Mouse (Mus musculus): ENCODE results near the gene Tspan32.
A peak's percentile ranks its signal among the peaks of the same experiment; 100 is the strongest.

Gene Tspan32

DNA sequence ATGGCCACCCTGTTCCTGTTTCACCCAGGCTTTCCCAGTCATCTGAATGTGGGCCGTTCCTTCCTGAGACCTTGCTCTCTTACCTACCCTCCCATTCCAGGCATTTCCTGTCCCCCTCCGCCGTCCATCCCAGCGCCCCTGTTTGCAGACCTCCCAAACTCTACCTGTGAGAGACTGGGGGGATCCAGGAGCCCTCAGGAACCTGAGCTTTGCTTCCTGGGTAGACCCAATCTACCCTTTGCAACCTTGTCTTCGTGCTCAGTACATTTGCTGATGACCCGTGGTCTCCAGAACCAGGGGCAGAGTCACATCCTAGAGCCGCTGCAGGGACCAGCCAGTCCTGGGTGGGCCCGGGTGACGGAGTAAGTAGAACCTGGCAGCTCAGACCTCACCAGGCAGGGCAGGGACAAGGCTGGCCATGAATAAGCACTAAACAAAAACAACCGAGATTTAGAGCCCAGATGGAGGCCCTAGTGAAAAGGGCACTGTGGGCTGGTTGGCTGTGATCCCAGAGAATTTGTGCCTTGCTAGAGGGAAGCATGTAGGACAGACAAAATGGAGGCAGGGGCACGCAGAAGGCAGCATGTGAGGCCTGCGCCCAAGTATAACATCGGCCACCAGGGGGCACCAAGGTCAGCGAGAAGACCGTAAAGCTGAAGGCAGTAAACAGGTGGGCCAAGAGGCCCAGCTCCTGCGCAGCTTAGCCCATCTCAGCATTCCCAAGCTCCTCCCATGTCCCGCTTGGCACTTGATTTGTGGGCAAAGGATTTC lies 2.9 kb downstream of the Tspan32 start:
- DNase-seq (ENCODE audit: low spot score) = peak; percentile 85

DNA sequence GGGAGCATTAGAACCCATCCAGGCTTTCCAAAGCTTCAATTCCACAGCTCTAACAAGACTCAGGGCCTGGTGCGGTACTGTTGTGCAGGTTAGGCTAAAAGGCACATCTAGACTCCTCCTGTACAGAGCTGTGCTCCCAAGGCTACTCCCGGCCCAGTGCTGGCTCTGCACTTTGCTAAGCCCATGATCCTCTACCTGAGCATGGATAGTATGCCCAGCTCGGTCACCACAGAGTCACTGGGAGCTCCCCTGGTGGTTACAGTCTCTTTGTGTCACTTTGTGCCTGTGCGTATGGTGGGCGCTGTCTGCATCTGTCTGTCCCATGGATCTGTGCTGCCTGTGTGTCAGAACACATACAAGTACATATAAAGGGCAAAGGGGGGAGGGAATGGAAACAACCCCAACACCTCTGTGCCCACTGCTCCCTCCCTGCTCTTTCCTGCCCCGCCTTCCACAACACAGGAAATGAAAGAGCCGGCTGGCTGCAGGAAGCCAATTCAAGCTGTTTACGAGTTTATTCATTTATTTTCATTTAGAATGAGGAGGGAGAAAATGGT lies 3.6 kb downstream of the Tspan32 start:
- no peak for DNase-seq (ENCODE audit: low spot score)

DNA sequence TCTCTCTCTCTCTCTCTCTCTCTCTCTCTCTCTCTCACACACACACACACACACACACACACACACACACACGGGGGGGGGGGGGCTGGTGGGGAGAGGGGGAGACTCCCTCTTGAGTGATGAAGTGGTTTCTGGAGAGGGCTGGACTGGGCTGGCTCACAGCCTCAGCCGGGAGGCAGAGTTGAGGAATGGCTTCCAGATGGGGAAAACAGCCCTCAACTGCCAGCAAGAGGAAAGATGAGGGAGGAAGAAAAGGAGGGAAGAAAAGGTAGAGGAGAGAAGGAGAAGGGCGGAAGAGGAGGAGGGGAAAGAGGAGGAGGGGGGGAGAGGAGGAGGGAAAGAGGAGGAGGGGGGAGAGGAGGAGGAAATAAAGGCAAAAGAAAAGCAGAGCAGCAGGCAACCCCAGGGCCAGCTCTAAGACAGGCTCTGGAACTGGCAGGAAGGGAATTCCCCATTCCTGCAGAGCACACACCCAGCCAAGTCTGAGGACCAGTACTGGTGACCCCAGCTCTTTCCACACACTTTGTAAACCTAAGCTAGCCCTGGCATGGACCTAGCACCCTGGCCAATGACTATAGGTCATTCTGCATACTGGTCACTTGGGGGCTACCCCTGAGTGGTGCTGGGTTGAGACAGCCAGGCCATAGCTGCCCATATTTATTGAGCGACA lies 4.3 kb downstream of the Tspan32 start:
- no peak for DNase-seq (ENCODE audit: low spot score)

GRCm38 (mm10) chr7:143009996-143010395 lies 5.2 kb downstream of the Tspan32 start:
- no peak for DNase-seq (ENCODE audit: low spot score)

DNA sequence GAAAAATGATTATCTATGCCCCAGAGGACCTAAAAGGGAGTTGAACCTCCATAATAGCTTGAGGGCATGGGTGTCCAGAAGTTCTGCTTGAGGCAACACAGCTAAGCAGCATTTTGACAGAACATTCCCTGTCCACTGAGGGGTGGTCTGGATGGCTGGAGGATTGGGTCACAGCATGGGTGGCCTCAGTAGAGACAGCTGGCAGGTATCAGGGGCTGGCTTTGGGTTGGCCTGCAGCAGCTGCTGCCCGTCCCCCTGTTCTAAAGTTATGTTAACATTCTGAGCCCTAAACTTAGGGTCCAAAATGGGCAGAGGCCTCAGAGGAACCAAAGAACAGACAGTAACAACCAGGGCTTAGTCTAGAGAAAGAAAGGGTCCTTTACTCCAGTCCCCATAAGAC lies 6.4 kb downstream of the Tspan32 start:
- DNase-seq (ENCODE audit: low spot score) = no peak

GRCm38 (mm10) chr7:143012230-143012875 lies 7.5 kb downstream of the Tspan32 start:
- no peak for DNase-seq (ENCODE audit: low spot score)

DNA sequence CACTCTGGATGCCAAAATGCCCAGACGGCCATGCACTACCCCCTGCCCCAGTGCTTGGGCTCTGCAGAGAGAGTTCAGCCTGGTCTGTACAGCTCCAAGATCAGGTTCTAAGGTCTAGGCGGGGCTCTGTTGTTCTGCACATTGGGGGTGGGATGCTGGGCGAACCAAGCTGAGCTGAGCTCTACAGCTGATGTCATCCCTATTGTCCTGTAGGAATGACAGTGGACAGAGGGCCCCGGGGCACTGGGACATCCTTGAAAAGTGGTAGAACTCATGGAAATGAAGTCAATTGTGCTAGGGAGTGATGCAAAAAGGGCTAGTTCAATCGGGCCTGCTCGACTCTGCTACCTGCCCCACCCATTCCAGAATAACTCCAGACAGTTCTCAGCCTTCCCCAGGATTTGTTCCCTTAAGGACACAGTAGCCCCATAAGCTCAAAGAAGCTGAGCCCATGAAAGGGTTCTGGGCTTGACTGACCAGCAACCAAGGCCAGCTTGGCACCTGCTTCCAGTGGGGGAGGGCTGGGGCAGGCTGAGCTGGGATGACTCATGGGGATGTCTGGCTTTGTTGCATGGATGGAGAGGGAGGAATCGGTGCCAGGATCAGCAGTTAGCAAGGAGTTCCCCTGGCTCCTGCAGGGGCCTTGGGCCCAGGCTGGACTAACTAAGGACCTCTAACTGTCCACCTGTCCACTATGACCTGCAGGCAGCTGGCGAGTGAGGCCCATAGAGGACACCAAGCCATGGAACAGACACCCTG lies 8.8 kb downstream of the Tspan32 start:
- DNase-seq (ENCODE audit: low spot score) = peak; percentile 71

DNA sequence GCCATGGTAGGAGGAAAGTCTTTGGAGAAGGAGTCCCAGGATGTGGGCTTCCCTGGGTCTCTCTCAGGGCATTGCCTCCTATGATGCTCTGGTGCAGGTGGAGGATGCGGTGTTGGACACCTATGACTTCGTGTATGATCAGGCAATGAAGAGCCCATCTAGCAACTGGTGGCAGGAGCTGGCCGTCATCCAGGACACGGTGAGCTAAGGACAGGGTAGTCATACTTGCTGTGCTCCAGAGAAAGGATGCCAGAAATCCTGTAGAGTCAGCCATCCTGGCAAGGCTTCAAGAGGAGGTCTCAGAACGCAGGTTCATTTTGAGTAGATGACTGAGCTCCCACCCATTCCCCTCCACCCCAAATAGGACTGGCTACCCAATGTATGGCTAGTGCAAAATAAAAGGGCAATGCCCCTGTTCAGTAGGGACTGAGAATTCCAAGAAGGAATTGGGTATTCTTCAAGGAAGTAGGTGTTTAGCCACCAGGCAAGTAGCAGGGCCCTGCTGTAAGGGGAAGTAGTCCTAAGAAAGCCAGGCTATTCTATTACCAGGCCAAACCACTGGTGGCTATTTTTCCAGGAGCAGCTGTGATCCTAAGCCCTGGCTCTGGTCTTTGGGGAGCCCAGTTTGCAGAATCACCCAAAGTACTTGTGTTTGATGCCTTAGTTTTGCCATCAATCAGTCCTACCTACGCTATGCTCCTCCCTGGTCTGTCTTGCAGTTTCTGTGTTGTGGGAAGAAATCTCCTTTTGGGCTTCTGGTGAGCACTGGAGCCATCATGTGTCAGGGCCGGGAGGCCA lies 10.2 kb downstream of the Tspan32 start:
- no peak for DNase-seq (ENCODE audit: low spot score)

- DNase-seq (ENCODE audit: low spot score) = peak; percentile 39
These were observed 11.0 kb downstream of the Tspan32 start for GRCm38 (mm10) chr7:143015755-143016423.

DNA sequence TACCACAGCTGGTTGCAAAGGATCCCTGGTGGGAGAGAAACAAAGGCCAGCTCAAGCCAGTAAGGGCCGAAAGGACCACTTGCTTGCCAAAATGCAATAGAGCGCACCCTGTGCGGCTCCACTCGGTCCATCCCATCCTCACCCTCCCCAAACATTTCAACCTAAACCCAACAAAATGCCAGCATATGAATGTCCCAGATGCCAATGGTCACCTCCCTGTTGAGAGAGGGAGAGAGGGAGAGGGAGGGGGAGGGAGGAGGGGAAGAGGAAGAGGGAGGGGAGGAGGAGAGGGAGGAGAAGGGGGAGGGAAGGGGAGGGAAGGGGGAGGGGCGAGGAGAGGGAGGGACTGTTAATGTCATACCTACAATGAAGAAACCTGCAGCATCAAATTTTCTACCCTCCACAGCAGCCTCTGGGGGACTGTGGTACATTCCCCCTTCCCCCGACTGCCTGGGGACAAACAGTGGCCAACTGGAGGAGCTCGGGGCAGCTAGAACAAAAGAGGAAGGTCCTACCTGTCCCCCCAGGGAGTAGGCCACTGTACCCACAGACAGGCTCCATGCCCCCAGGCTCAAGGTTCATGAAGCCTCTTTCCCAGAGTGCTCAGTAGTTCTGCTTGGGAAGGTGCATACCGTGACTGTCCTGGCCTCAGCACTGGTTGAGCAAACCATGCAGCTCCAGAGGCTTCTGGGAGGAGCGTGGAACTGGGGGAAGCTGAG lies 11.7 kb downstream of the Tspan32 start:
- DNase-seq (ENCODE audit: low spot score) = no peak

- DNase-seq (ENCODE audit: low spot score) = no peak
These were observed 12.3 kb downstream of the Tspan32 start for GRCm38 (mm10) chr7:143017181-143017580.

DNA sequence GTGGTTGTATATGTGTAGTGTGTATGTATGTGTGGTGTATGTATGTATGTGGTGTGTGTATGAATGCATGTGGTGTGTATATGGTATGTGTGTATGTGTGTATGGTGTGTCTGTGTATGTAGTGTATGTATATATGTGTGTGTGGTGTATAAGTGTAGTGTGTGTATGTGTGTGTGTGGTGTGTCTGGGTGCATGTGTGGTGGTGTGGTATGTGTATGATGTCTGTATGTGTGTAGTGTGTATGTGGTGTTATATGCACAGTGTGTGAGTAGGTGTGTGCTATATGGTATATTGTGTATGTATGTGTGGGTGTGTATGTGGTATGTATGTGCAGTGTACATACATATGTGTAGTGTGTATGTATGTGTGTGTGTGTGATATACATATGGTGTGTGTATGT lies 15.2 kb downstream of the Tspan32 start:
- no peak for DNase-seq (ENCODE audit: low spot score)

GRCm38 (mm10) chr7:143020764-143021163 lies 15.9 kb downstream of the Tspan32 start:
- no peak for DNase-seq (ENCODE audit: low spot score)

DNA sequence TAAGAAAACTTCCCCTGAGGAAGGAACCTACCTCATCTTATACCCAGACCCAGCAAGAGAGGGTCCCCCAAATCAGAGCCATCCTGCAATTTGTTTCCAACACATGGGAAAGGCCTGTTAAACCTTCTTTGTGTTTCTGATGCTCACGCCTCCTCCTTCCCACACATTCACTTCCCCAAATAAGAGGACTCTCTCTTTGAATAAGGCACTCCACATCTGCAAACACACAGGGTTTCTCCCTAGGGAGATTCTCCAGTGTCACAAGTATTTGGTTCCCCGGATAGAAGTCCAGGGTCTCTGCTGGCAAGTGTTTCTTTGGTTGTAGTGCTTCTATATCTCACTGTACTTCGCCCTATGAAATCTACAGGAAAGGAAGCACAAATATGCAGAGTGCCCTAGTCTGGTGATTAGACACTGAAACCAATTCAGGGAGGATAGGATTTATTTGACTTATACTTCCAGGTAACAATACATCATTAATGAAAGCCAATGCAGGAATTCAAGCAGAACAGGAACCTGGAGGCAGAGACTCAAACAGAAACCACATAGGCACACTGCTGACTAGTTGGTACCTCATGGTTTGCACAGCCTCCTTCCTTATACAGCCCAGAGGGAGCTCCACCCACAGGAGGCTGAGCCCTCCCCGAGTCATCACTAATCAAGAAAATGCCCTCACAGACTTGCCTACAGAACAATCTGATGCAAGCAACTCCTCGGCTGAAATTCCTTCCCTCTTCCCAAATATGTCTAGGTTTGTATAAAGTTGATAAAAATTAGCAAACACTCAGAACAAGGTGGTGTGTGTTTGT lies 16.7 kb downstream of the Tspan32 start:
- DNase-seq (ENCODE audit: low spot score) = no peak

DNA sequence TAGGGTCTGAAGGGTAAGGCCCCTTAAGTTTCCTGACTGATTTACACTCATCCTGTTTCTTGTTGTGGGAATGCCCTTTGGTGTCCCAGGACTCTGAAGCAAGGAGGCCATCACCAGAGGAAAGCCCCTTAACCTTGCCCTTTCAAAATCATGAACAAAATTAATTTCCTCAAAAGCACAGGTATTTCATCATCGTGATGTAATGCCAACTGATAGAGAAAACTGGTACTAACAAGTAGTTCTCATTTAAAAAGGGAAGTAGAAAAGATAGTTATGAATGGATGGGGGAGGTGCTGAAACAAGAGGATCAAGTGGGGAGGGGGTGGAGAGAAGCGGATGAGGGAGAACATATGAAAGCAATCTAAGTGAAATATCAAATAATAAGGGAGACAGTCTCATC lies 18.7 kb downstream of the Tspan32 start:
- no peak for DNase-seq (ENCODE audit: low spot score)

DNA sequence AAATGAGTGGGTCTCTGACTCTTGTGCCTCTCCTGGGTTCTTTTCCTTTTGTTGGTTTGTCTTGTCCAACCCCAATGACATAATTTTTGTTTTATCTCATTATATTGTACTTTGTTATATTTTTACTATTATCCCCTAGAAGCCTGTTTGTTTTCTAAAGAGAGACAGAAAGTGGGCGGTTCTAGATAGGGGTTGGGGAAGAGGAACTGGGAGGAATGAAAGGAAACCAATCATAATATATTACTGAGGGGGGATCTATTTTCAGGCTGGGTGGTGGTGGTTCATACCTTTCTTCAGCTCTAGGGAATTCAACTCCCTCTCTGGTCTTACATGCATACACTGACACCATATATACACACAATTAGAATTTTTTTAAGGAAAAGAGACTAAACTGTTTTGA lies 19.4 kb downstream of the Tspan32 start:
- DNase-seq (ENCODE audit: low spot score) = no peak

DNA sequence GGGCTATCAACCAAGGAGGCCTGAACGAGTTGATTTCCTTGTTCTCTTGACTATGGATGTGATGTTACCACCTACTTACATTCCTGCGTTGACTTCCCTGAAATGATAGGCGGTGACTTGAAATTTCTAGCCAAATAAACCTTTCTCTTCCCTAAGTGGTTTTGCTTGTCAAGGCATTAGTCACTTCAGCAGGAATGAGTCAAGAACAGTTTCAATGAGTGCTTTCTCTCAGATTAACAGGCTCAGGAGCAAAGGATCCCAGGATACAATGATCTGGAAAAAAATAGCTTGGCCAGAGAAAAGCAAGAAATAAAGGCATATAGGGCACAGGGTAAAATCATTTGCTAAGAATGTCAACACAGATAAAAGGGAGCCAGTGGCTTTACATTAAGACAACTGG lies 20.6 kb downstream of the Tspan32 start:
- DNase-seq (ENCODE audit: low spot score) = no peak

- DNase-seq (ENCODE audit: low spot score) = no peak
These were observed 22.4 kb downstream of the Tspan32 start for GRCm38 (mm10) chr7:143027196-143027595.

- DNase-seq (ENCODE audit: low spot score) = no peak
These were observed 27.0 kb downstream of the Tspan32 start for GRCm38 (mm10) chr7:143031816-143032215.
